Mouse (Mus musculus) intestine, embryonic 16.5 days (tissue): ENCODE measurements at regions not wholly inside any gene's neighbourhood (a gene's known extent, or its start where the extent isn't known, plus 50 kb on each side); places are given as distances from the start of the nearest gene placed in this dataset.
A peak's percentile ranks its signal among the peaks of the same experiment; 100 is the strongest.

Experiments used
- ATAC-seq: fragments of 200-750 bp; cut with Nextera tagmentation; 2 replicates; pipeline ENCODE4 v1.8.0; 2017; ENCODE audit warnings: moderate TSS enrichment, moderate library complexity
- H3K27ac ChIP-seq: fragments of 300-500 bp; sonication (generic); 2 replicates; pipeline ENCODE4 v1.5.1; 2014; ENCODE audit warnings: mild to moderate bottlenecking, low read length
- H3K27me3 ChIP-seq: fragments of 300-500 bp; sonication (generic); replicated peaks from 2 replicates; pipeline ENCODE4 v1.6.1; 2014; ENCODE audit warnings: low read length, control low read depth, mixed read lengths; ENCODE audit not compliant: control insufficient read depth, insufficient read depth
- H3K36me3 ChIP-seq: fragments of 300-500 bp; sonication (generic); 2 replicates; pipeline ENCODE4 v1.6.1; 2014; ENCODE audit warnings: low read length, control low read depth; ENCODE audit not compliant: control insufficient read depth, insufficient read depth
- H3K4me1 ChIP-seq: fragments of 300-500 bp; sonication (generic); 2 replicates; pipeline ENCODE4 v1.6.1; 2014; ENCODE audit warnings: low read length, control low read depth, mixed read lengths; ENCODE audit not compliant: control insufficient read depth, insufficient read depth
- H3K4me2 ChIP-seq: fragments of 300-500 bp; sonication (generic); 2 replicates; pipeline ENCODE4 v1.6.1; 2014; ENCODE audit warnings: low read depth, low read length, control low read depth
- H3K4me3 ChIP-seq: fragments of 300-500 bp; sonication (generic); 2 replicates; pipeline ENCODE4 v1.5.1; 2014; ENCODE audit warnings: mild to moderate bottlenecking, low read length
- H3K9ac ChIP-seq: fragments of 300-500 bp; sonication (generic); 2 replicates; pipeline ENCODE4 v1.6.1; 2014; ENCODE audit warnings: low read depth, low read length
- H3K9me3 ChIP-seq: fragments of 300-500 bp; sonication (generic); 2 replicates; pipeline ENCODE4 v1.6.1; 2016; ENCODE audit warnings: low read length, control low read depth; ENCODE audit not compliant: control insufficient read depth
- WGBS: fragments of 180-500 bp; shearing (Covaris S2); extraction: QIAGEN DNeasy Blood & Tissue Kit; methylation state at CpG from one replicate; pipeline ENCODE4 v1.1.7; 2014; 5-methylcytosine and 5-hydroxymethylcytosine counted together

- H3K27ac ChIP-seq = no peak overlapping the region
- 52% methylated on average over 9 of the region's 9 CpGs for WGBS
- no peak for ATAC-seq
These were observed 136.6 kb upstream of the Gm5148 start for GRCm38 (mm10) chr3:37860715-37861461.

GRCm38 (mm10) chr3:37860034-37860714 lies 135.9 kb upstream of the Gm5148 start:
- peaks cover 5% of the 10 kb centered on the region; the same call in 1 of the 2 replicates for H3K4me1 ChIP-seq
- no peak overlapping the region for H3K4me2 ChIP-seq
- peak; percentile 81 for ATAC-seq
- H3K4me3 ChIP-seq = no peak overlapping the region
- WGBS = 41% methylated on average over 13 of the region's 13 CpGs
- no peaks in the 10 kb centered on the region for H3K9me3 ChIP-seq
- H3K27me3 ChIP-seq = no peaks in the 10 kb centered on the region
- no peaks in the 10 kb centered on the region for H3K36me3 ChIP-seq
- no peak overlapping the region for H3K9ac ChIP-seq
- no peak overlapping the region for H3K27ac ChIP-seq

More at GRCm38 (mm10) chr3:37860715-37861461, 136.6 kb upstream of the Gm5148 start:
- H3K4me2 ChIP-seq = no peak overlapping the region
- H3K4me3 ChIP-seq = no peak overlapping the region
- H3K9me3 ChIP-seq = no peaks in the 10 kb centered on the region
- peaks cover 5% of the 10 kb centered on the region; the same call in 1 of the 2 replicates for H3K4me1 ChIP-seq
- H3K36me3 ChIP-seq = no peaks in the 10 kb centered on the region
- no peaks in the 10 kb centered on the region for H3K27me3 ChIP-seq
- no peak overlapping the region for H3K9ac ChIP-seq

GRCm38 (mm10) chr3:37858624-37859302 lies 134.5 kb upstream of the Gm5148 start:
- 89% methylated on average over 6 of the region's 6 CpGs for WGBS
- ATAC-seq = no peak
- Histone ChIP-seq H3K9ac (no peak overlapping the region), H3K4me3 (no peak overlapping the region), H3K27ac (no peak overlapping the region), H3K4me2 (no peak overlapping the region), H3K36me3 (no peaks in the 10 kb centered on the region), H3K9me3 (no peaks in the 10 kb centered on the region), H3K4me1 (peaks cover 5% of the 10 kb centered on the region; the same call in 1 of the 2 replicates), H3K27me3 (no peaks in the 10 kb centered on the region)

DNA sequence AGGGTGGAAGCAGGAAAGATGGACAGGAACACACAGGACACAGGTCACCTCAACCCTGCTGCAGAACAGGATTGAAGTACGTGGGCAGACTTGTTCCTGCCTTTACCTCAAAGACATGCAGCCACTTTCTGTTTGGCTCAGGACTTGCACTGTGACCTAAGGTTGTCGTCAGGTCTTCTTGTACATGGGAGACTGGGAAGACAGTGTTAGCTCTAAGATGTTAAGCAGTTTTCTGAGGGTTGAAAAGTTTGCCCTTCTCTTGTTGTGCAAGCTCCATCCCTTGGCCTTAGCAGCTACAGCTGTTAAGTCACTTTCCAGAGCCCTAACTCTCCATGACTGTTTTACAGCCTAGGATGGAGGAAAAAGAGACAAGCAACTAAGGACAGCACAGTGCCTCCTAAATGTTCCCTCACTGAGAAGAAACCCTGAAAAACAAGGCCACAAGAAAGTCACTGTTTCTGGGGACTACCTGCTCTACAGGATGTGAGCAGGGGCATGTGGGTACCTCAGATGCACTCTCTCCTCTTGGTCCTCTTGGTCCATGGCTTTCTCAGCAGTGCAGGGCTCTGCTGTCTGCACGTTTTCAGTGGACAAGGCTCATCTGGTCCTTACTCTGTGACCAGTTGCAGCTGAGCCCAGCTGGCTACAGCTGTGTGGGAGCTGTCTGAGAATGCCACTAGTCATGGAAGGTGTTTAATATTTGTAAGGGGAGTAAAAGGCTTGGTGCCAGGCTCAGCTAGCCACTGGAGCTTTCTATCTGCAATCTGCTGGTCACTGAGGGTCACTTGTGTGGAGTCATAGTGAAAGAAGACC lies 122.1 kb upstream of the Gm5148 start:
- 63% methylated on average over 3 of the region's 3 CpGs for WGBS
- peak; percentile 76 for ATAC-seq

DNA sequence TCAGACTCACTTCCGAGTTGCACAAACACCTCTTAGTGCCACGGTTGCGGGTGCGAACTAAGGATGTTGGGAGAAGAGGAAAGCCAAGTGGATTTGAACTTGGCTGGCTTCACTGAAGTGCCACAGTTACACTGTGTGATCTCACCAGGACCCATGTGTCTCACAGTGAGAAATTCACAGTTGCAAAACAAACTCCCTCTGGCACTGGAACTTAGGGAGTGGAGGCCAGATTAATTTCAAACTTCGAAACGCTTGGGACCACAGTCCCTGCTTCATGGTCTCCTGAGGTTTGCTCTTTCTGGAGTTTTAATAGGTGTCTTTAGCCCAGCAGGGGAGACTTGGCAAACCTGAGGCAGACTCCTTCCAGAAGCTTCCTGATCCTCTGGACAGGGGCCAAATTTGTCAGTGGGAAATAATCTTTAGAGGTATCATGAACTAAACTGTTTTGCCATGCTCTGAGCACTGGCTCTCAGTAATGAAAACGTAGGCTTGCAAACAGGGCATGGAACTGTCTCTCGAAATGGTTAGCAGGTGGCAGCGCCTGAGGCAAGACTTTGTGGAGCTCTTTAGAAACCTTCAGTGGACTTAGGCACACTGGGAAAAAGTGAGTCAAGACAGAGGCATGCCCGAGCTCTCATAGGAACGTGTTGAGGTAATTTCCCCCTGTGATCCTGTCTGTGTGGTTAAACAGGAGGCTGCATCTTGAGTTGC lies 121.2 kb upstream of the Gm5148 start:
- Histone ChIP-seq H3K4me1 (peaks cover 13% of the 10 kb centered on the region), H3K9ac (no peak overlapping the region), H3K9me3 (no peaks in the 10 kb centered on the region), H3K36me3 (no peaks in the 10 kb centered on the region), H3K27ac (no peak overlapping the region), H3K4me3 (no peak overlapping the region), H3K27me3 (no peaks in the 10 kb centered on the region), H3K4me2 (no peak overlapping the region)
- ATAC-seq = no peak
- 78% methylated on average over 11 of the region's 11 CpGs for WGBS

More for the DNA sequence above, 122.1 kb upstream of the Gm5148 start:
- no peak overlapping the region for H3K4me2 ChIP-seq
- no peak overlapping the region for H3K4me3 ChIP-seq
- no peaks in the 10 kb centered on the region for H3K36me3 ChIP-seq
- H3K9ac ChIP-seq = no peak overlapping the region
- peaks cover 13% of the 10 kb centered on the region for H3K4me1 ChIP-seq
- no peaks in the 10 kb centered on the region for H3K9me3 ChIP-seq
- peak overlapping the region; percentile 45 for H3K27ac ChIP-seq
- no peaks in the 10 kb centered on the region for H3K27me3 ChIP-seq

- WGBS = 75% methylated on average over 8 of the region's 8 CpGs
- Histone ChIP-seq H3K27ac (no peak overlapping the region), H3K4me2 (no peak overlapping the region), H3K36me3 (no peaks in the 10 kb centered on the region), H3K4me3 (no peak overlapping the region), H3K9ac (no peak overlapping the region), H3K27me3 (no peaks in the 10 kb centered on the region), H3K4me1 (peaks cover 13% of the 10 kb centered on the region), H3K9me3 (no peaks in the 10 kb centered on the region)
- no peak for ATAC-seq
These were observed 120.5 kb upstream of the Gm5148 start for GRCm38 (mm10) chr3:37844731-37845312.

- no peaks in the 10 kb centered on the region for H3K27me3 ChIP-seq
- no peaks in the 10 kb centered on the region for H3K36me3 ChIP-seq
- no peaks in the 10 kb centered on the region for H3K9me3 ChIP-seq
- no peak for ATAC-seq
- no peak overlapping the region for H3K9ac ChIP-seq
- no peak overlapping the region for H3K4me2 ChIP-seq
- WGBS = 57% methylated on average over 7 of the region's 7 CpGs
- peaks cover 15% of the 10 kb centered on the region for H3K4me1 ChIP-seq
- H3K4me3 ChIP-seq = no peak overlapping the region
- no peak overlapping the region for H3K27ac ChIP-seq
These were observed 118.0 kb upstream of the Gm5148 start for GRCm38 (mm10) chr3:37842289-37842688.

DNA sequence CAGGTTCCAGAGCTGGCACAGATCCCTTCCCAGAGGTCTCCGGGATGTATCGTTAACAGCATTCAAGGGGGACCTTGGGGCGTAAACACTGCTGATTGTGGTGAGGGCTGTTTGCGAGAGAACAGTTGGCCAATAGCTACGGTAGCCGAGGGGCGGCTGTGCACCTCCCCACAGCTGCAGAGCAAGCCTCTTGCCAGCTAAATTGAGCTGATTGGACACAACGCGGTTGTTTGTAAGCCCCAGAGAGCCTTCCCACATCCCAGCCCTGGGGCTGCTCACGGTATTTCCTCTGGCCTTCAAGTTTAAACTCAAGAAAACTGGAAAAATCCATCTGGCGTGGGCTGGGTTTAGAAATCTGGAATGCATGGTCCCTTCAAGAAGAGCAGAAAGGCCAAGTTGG lies 114.6 kb upstream of the Gm5148 start:
- H3K9me3 ChIP-seq = no peaks in the 10 kb centered on the region
- no peak for ATAC-seq
- H3K4me3 ChIP-seq = no peak overlapping the region
- no peak overlapping the region for H3K9ac ChIP-seq
- H3K27me3 ChIP-seq = no peaks in the 10 kb centered on the region
- 67% methylated on average over 11 of the region's 11 CpGs for WGBS
- H3K27ac ChIP-seq = no peak overlapping the region
- no peaks in the 10 kb centered on the region for H3K36me3 ChIP-seq
- H3K4me2 ChIP-seq = no peak overlapping the region
- H3K4me1 ChIP-seq = peaks cover 8% of the 10 kb centered on the region; the same call in 1 of the 2 replicates
